Comparison of ENCODE assay signal across 8 mouse cellular contexts in the genomic region with DNA sequence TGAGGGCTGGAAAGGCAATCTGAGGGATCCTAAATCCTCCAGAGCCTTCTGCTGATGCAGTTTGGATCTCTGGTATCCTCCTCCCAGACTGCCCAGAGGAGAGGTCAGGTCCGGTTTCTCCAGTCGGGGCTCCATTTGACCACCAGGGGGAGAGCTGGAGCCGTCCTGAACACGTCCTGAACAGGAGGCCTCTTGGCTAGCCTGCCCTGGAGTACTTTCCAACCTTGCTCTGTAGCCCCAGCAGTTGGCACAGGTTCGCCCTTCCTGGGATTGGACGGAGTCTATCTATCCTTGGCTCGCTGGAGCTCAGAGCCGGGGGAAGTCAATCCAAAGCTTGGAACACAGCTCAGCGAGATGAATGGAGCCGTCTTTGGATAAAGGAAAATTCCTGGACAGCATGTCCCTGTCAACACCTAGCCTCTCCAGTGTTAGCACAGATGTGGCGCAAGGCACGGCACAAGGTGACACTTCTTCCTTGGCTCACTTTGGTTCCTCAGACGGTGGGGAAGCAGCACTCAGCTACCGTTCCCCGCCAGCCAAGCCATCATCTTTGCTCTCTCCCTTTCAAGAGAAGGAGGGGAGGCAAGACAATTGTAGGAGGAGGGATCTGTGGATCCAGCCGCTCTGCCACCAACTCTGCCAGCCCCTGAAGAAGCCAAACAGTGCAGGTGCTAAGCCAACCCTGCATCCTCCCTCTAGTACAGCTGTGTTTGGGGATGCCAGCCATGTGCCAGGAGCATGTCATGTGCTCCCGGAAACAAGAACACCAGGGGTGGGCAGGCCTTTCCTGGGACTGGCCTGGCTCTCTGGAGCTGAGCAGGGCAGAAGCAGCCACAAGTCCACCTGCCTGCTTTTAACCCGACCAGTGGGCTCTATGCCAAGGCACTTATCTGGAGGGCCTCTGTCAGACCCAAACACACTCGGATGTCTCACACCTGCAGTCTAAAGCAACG. TPM values are rescaled to one million over a fixed set of nuclear protein-coding genes. Genes with fewer than 3 reads are reported as not detected.
A peak's percentile ranks its signal among the peaks of the same experiment; 100 is the strongest.
DNase-seq lines count a peak whose midpoint lies in the region; ATAC-seq lines count a peak whose summit lies in the region.

No protein-coding gene starts in this region.

- ATAC-seq in hindbrain, embryonic 15.5 days (ENCODE audit: low FRiP score, low read depth) = peak; percentile 65
- ATAC-seq in megakaryocyte, adult 5-6 weeks (ENCODE audit: poor library complexity, severe bottlenecking) = peak; percentile 94

- DNase-seq in NIH3T3 (ENCODE audit: low read depth) = peak; percentile 91
- peak; percentile 99 for DNase-seq in cerebellum, postnatal 10 days
- DNase-seq in gastrocnemius, adult 8-10 months (ENCODE audit: low spot score in 2 of 2) = peak; percentile 84 to 88
- peak; percentile 72 to 88 for DNase-seq in left cerebral cortex, postnatal 10 days (ENCODE audit: extremely low spot score in 1 of 2, low spot score in 2 of 2)
- peak; percentile 60 for DNase-seq in right cerebral cortex, adult 18-20 months
- DNase-seq in urinary bladder, adult 2 months (ENCODE audit: low spot score) = peak; percentile 67

- H3K9ac ChIP-seq in hindbrain, embryonic 15.5 days = no peak overlapping the region

- H3K4me1 ChIP-seq in hindbrain, embryonic 15.5 days (replicated peaks) = peaks cover 38% of the 10 kb centered on the region

- WGBS in hindbrain, embryonic 15.5 days = 44% methylated on average over 20 of the region's 20 CpGs

- no peaks in the 10 kb centered on the region for H3K27me3 ChIP-seq in hindbrain, embryonic 15.5 days

- no peak overlapping the region for H3K4me3 ChIP-seq in hindbrain, embryonic 15.5 days

- peak overlapping the region; percentile 73 for H3K27ac ChIP-seq in hindbrain, embryonic 15.5 days (replicated peaks)

- intact Hi-C loops in left cerebral cortex, postnatal 10 days (cut with DNase I) = no loop called here

- H3K36me3 ChIP-seq in hindbrain, embryonic 15.5 days = no peaks in the 10 kb centered on the region

- H3K9me3 ChIP-seq in hindbrain, embryonic 15.5 days = no peaks in the 10 kb centered on the region

- H3K4me2 ChIP-seq in hindbrain, embryonic 15.5 days = no peak overlapping the region

RNA-seq across cellular contexts. Expression of a gene that starts 21.0 kb away (rescaled TPM):
- 10 to 100 TPM; 55.0 to 77.6 (median 67.7) TPM for total RNA-seq in gastrocnemius, adult 8-10 months (2022)
- polyA plus RNA-seq in hindbrain, embryonic 15.5 days (2015; fragmentation: Nextera tagmentation; extraction: Ambion mirVana) = 1,126 and 1,158 TPM in 2 replicates
- total RNA-seq in left cerebral cortex, postnatal 10 days (2021) = 100 to 1,000 TPM; 308 to 325 TPM
- total RNA-seq in megakaryocyte, adult 5-6 weeks (2015) = 382 and 422 TPM in 2 replicates
- total RNA-seq in megakaryocyte, adult 5-6 weeks (2017) = 352 and 362 TPM in 2 replicates
- polyA plus RNA-seq in urinary bladder, adult 2 months (2012; rRNA removed) = 340 and 364 TPM in 2 replicates

RNA-seq across cellular contexts. Expression of a gene that starts 23.9 kb away (rescaled TPM):
- total RNA-seq in gastrocnemius, adult 8-10 months (2022) = 10 to 100 TPM; 53.7 to 93.1 (median 66.0) TPM
- 32.5 and 33.8 TPM in 2 replicates for polyA plus RNA-seq in hindbrain, embryonic 15.5 days (2015; fragmentation: Nextera tagmentation; extraction: Ambion mirVana)
- 10 to 100 TPM; 85.3 to 88.9 TPM for total RNA-seq in left cerebral cortex, postnatal 10 days (2021)
- 60.3 and 65.8 TPM in 2 replicates for total RNA-seq in megakaryocyte, adult 5-6 weeks (2015)
- 16.3 and 19.1 TPM in 2 replicates for total RNA-seq in megakaryocyte, adult 5-6 weeks (2017)
- polyA plus RNA-seq in urinary bladder, adult 2 months (2012; rRNA removed) = 30.0 and 66.3 TPM in 2 replicates

RNA-seq across cellular contexts. Expression of a gene that starts 56.4 kb away (rescaled TPM):
- not detected for total RNA-seq in gastrocnemius, adult 8-10 months (2022)
- polyA plus RNA-seq in hindbrain, embryonic 15.5 days (2015; fragmentation: Nextera tagmentation; extraction: Ambion mirVana) = not detected in 2 replicates
- total RNA-seq in left cerebral cortex, postnatal 10 days (2021) = not detected
- 0.20 and 0.39 TPM in 2 replicates for total RNA-seq in megakaryocyte, adult 5-6 weeks (2015)
- not detected in 2 replicates for total RNA-seq in megakaryocyte, adult 5-6 weeks (2017)
- polyA plus RNA-seq in urinary bladder, adult 2 months (2012; rRNA removed) = not detected in 2 replicates
